Mouse (Mus musculus) monocyte, adult 5-6 weeks (primary cell): ENCODE measurements around the gene Gm29582. TPM values are rescaled to one million over a fixed set of nuclear protein-coding genes. Genes with fewer than 3 reads are reported as not detected.
"Not testable (repeated sequence)": the region's sequence is repeated elsewhere in the genome, so short reads cannot be mapped to it uniquely, and the experiment has no call there.

Experiments
- ATAC-seq: fragments of 153-309, 156-312 bp; replicated peaks from 2 replicates; pipeline ENCODE4 v1.8.0; 2017; ENCODE audit warnings: mild to moderate bottlenecking; ENCODE audit not compliant: low TSS enrichment, insufficient number of reproducible peaks, severe bottlenecking, poor library complexity, low FRiP score
- total RNA-seq: library from RNA; stranded (forward); fragments of 200-1000, 200-491, 200-594 nt; gene quantifications from 3 replicates; pipeline ENCODE4 v1.2.3, GENCODE M21; 2017

Gene Gm29582
- total RNA-seq = not detected in 3 replicates

DNA sequence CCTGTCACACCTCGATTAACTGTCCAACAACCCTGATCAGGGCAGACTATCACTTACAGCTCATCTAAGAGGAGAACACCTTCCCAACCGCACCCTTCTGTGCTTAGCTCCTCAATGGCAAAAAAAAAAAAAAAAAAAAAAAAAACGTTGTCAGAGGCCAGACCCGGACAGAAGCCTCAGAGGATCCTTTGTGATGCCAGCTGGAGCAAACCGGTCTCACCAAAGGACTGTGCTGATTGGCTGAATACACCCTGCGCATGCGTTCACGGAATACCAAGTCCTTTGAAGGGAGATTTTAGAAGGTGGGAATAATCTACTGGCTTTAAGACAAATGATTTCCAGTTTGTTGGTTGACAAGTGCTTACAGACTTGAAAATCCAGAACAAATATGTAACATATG, at the start of gene Gm29582:
TSS of gene Gm29582 (minus strand) at position 101 of the 400 bp plus-strand sequence.
- not testable (repeated sequence) for ATAC-seq
